Mouse (Mus musculus) myocyte (in vitro differentiated cells): ENCODE measurements around the gene Tcta. TPM values are rescaled to one million over a fixed set of nuclear protein-coding genes. Genes with fewer than 3 reads are reported as not detected.
"Not testable (repeated sequence)": the region's sequence is repeated elsewhere in the genome, so short reads cannot be mapped to it uniquely, and the experiment has no call there.

ENCODE experiments used
- H3K27me3 ChIP-seq: one replicate; pipeline ENCODE4 v1.6.1; 2011; ENCODE audit not compliant: control insufficient read depth, insufficient read depth, insufficient read length
- H3K36me3 ChIP-seq: one replicate; pipeline ENCODE4 v1.6.1; 2011; ENCODE audit not compliant: control insufficient read depth, insufficient read depth
- H3K4me2 ChIP-seq: one replicate; pipeline ENCODE4 v1.6.1; 2011; ENCODE audit warnings: low read depth, control low read depth
- H3K4me3 ChIP-seq: one replicate; pipeline ENCODE4 v1.5.1; 2011; ENCODE audit warnings: mild to moderate bottlenecking, control low read depth, moderate library complexity
- H3K79me2 ChIP-seq: one replicate; pipeline ENCODE4 v1.6.1; 2011; ENCODE audit not compliant: control insufficient read depth, insufficient read depth
- H3ac ChIP-seq: one replicate; pipeline ENCODE4 v1.6.1; 2011; ENCODE audit not compliant: control insufficient read depth, insufficient read length
- CEBPB ChIP-seq: IDR thresholded peaks from 2 replicates; pipeline ENCODE4 v1.6.1; 2011; ENCODE audit warnings: mild to moderate bottlenecking, moderate library complexity; ENCODE audit not compliant: poor library complexity, insufficient read depth, severe bottlenecking
- E2F4 ChIP-seq: IDR thresholded peaks from one replicate; pipeline ENCODE4 v1.6.1; 2011; ENCODE audit warnings: mild to moderate bottlenecking, control low read depth, moderate library complexity; ENCODE audit not compliant: insufficient read depth
- MAX ChIP-seq: IDR thresholded peaks from one replicate; pipeline ENCODE4 v1.6.1; 2011; ENCODE audit warnings: low read depth, mild to moderate bottlenecking, control low read depth
- MYOD1 ChIP-seq, 3 experiments: IDR thresholded peaks; one replicate each; pipeline ENCODE4 v1.6.1; 2011; ENCODE audit warnings: control low read depth in 2 of 3, low read depth in 2 of 3, mild to moderate bottlenecking in 2 of 3, moderate library complexity in 1 of 3; ENCODE audit not compliant: insufficient read length in 2 of 3, control insufficient read depth in 1 of 3
- MYOG ChIP-seq, 3 experiments: IDR thresholded peaks; one replicate each; pipeline ENCODE4 v1.6.1; 2011; ENCODE audit warnings: control low read depth in 2 of 3, low read depth in 2 of 3, mild to moderate bottlenecking in 2 of 3; ENCODE audit not compliant: insufficient read length in 2 of 3, control insufficient read depth in 1 of 3, insufficient read depth in 1 of 3
- POLR2A ChIP-seq: IDR thresholded peaks from one replicate; pipeline ENCODE4 v1.6.1; 2011; ENCODE audit warnings: low read depth, mild to moderate bottlenecking, control low read depth, moderate library complexity; ENCODE audit not compliant: insufficient read length
- POLR2AphosphoS2 ChIP-seq: IDR thresholded peaks from one replicate; pipeline ENCODE4 v1.6.1; 2011; ENCODE audit warnings: low read depth, control low read depth; ENCODE audit not compliant: insufficient read length
- REST ChIP-seq: IDR thresholded peaks from one replicate; pipeline ENCODE4 v1.6.1; 2011; ENCODE audit warnings: mild to moderate bottlenecking, control low read depth, moderate library complexity; ENCODE audit not compliant: insufficient read depth, insufficient read length
- SRF ChIP-seq: IDR thresholded peaks from one replicate; pipeline ENCODE4 v1.6.1; 2011; ENCODE audit warnings: low read depth; ENCODE audit not compliant: control insufficient read depth, insufficient read length
- TCF12 ChIP-seq: IDR thresholded peaks from one replicate; pipeline ENCODE4 v1.6.1; 2011; ENCODE audit warnings: mild to moderate bottlenecking, control low read depth; ENCODE audit not compliant: poor library complexity, insufficient read depth, severe bottlenecking
- TCF3 ChIP-seq: IDR thresholded peaks from one replicate; pipeline ENCODE4 v1.6.1; 2011; ENCODE audit warnings: low read depth, control low read depth; ENCODE audit not compliant: insufficient read length
- USF1 ChIP-seq: IDR thresholded peaks from one replicate; pipeline ENCODE4 v1.6.1; 2011; ENCODE audit warnings: low read depth, mild to moderate bottlenecking, control low read depth, moderate library complexity
- polyA plus RNA-seq: library from polyadenylated mRNA; unstranded; fragments of >200 nt; fragmentation: generic; extraction: Trizol; gene quantifications from one replicate; pipeline ENCODE4 v1.2.1, GENCODE M21; 2012; ENCODE audit warnings: missing spikeins

Gene Tcta
- polyA plus RNA-seq, 1 experiment = 29.8 TPM

- Histone ChIP-seq H3K79me2 (peaks cover 12% of the 10 kb centered on the region), H3K4me2 (peak overlapping the region; percentile 94), H3ac (peak overlapping the region; percentile 84), H3K36me3 (peaks cover 16% of the 10 kb centered on the region), H3K27me3 (no peaks in the 10 kb centered on the region), H3K4me3 (peak overlapping the region; percentile 56)
- TF ChIP-seq POLR2AphosphoS2 (no peak), MAX (no peak), POLR2A (no peak)
Observed at GRCm38 (mm10) chr9:108338551-108338885, 32.6 kb upstream of the Tcta start.

DNA sequence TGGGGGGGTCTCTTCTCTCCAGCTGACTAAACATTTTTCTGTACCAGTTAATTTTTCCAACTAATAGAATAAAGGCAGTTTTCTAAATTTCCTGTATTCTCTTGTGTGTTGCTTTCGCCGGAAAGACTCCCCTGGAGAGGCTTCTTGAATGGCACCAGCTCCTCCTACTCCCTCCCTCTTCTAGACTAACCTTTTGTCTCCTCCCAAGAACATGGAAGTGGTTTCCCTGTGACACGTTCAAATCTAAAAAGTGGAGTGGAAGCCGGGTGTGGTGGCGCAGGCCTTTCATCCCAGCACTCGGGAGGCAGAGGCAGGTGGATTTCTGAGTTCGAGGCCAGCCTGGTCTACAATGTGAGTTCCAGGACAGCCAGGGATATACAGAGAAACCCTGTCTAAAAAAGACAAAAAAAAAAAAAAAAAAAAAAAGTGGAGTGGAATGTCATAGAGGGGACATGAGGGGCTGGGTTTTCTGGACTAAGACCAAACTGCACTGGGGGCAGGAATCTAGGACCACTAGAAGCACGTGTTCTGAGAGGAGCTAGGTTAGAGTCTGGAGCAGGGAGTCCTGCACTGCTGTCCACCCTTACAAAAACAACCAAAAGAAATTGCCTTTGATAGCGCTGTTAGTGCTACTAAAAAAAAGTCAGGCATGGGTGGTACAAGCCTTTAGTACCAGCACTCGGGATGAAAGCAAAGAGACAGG lies 32.0 kb upstream of the Tcta start:
- H3K36me3 ChIP-seq = peaks cover 20% of the 10 kb centered on the region
- peaks cover 12% of the 10 kb centered on the region for H3K79me2 ChIP-seq
- H3K4me3 ChIP-seq = no peak overlapping the region
- no peak overlapping the region for H3ac ChIP-seq
- H3K27me3 ChIP-seq = no peaks in the 10 kb centered on the region
- peak overlapping the region; percentile 94 for H3K4me2 ChIP-seq
- TF ChIP-seq TCF12 (no peak), POLR2A (no peak), CEBPB (no peak), E2F4 (no peak), REST (no peak), MAX (no peak), MYOD1 (IDR thresholded peaks at IDR 0.05; ENCODE audit: control insufficient read depth in 1 of 3, insufficient read length in 2 of 3, low read depth in 2 of 3) (no peak), MYOG (IDR thresholded peaks at IDR 0.05; ENCODE audit: control insufficient read depth in 1 of 3, insufficient read depth in 1 of 3, insufficient read length in 2 of 3, low read depth in 2 of 3) (no peak), USF1 (no peak), SRF (no peak), POLR2AphosphoS2 (no peak), TCF3 (no peak)

DNA sequence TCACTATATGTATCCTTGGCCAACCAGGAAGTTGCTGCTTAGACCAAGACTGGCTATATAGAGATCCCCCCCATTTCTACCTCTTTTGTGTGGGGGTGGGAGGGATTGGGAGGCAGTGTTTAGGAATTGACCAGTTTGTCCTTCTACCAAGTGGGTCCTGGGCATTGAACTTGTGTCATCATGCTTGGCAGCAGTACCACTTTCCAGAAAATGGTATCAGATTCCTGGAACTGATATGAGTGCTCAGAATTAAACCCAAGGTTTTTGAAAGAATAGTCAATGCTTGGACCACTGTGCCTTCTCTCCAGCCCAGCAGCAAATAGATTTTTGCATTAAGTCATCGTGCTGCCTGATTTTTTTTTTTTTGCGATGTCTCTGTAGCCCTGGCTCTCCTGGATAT lies 19.9 kb upstream of the Tcta start:
- no peak for TF ChIP-seq POLR2A
- no peak for TF ChIP-seq REST
- H3K27me3 ChIP-seq = no peaks in the 10 kb centered on the region
- no peak overlapping the region for H3ac ChIP-seq
- H3K79me2 ChIP-seq = peaks cover 82% of the 10 kb centered on the region
- H3K4me3 ChIP-seq = no peak overlapping the region
- H3K4me2 ChIP-seq = no peak overlapping the region
- peaks cover 27% of the 10 kb centered on the region for H3K36me3 ChIP-seq

DNA sequence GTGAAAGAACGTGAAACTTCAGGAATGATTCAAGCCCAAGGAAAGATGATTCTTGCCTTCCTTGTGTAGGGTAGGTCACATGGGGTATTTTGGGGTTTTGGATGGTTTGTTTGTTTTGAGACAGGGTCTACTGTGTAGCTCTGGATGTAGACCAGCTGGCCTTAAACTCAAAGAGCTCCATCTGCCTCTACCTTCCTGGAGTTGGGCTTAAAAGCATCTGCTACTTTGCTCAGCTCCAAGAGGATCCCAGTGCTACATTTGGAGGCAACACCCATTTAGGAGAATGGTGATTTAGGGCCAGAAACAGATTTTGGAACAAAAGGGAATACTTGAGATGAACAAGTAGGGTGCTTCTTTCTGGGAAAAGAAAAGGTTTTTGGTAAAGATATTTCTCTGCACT lies 18.8 kb upstream of the Tcta start:
- H3K36me3 ChIP-seq = peaks cover 27% of the 10 kb centered on the region
- H3ac ChIP-seq = no peak overlapping the region
- no peak overlapping the region for H3K4me2 ChIP-seq
- peaks cover 93% of the 10 kb centered on the region for H3K79me2 ChIP-seq
- no peaks in the 10 kb centered on the region for H3K27me3 ChIP-seq
- TF ChIP-seq MYOD1 (IDR thresholded peaks at IDR 0.05; ENCODE audit: control insufficient read depth in 1 of 3, insufficient read length in 2 of 3, low read depth in 2 of 3) (no peak), REST (no peak), CEBPB (no peak), POLR2A (no peak), E2F4 (no peak), TCF12 (no peak), MYOG (IDR thresholded peaks at IDR 0.05; ENCODE audit: control insufficient read depth in 1 of 3, insufficient read depth in 1 of 3, insufficient read length in 2 of 3, low read depth in 2 of 3) (no peak), MAX (no peak), SRF (no peak), POLR2AphosphoS2 (no peak), TCF3 (no peak), USF1 (no peak)
- H3K4me3 ChIP-seq = no peak overlapping the region

DNA sequence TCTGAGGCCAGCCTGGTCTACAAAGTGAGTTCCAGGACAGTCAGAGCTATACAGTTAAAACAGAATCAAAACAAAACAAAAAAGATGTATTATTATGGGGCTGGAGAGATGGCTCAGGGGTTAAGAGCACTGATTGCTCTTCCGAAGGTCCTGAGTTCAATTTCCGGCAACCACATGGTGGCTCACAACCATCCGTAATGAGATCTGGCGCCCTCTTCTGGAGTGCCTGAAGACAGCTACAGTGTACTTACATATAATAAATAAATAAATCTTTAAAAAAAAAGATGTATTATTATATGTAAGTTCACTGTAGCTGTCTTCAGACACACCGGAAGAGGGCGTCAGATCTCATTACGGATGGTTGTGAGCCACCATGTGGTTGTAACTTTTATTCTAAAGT lies 16.1 kb upstream of the Tcta start:
- Histone ChIP-seq H3K36me3 (peaks cover 15% of the 10 kb centered on the region), H3K79me2 (peaks cover 100% of the 10 kb centered on the region)
- H3ac ChIP-seq, H3K4me2 ChIP-seq, H3K4me3 ChIP-seq, H3K27me3 ChIP-seq: not testable (repeated sequence)

- H3K79me2 ChIP-seq = peaks cover 100% of the 10 kb centered on the region
- H3K4me3 ChIP-seq = no peak overlapping the region
- TF ChIP-seq CEBPB (no peak), MYOG (IDR thresholded peaks at IDR 0.05; ENCODE audit: control insufficient read depth in 1 of 3, insufficient read depth in 1 of 3, insufficient read length in 2 of 3, low read depth in 2 of 3) (no peak), MYOD1 (IDR thresholded peaks at IDR 0.05; ENCODE audit: control insufficient read depth in 1 of 3, insufficient read length in 2 of 3, low read depth in 2 of 3) (no peak), REST (no peak), TCF12 (no peak), POLR2A (no peak), TCF3 (no peak), SRF (no peak), E2F4 (no peak), MAX (no peak), POLR2AphosphoS2 (no peak), USF1 (no peak)
- H3K27me3 ChIP-seq = no peaks in the 10 kb centered on the region
- peaks cover 23% of the 10 kb centered on the region for H3K36me3 ChIP-seq
- H3K4me2 ChIP-seq = no peak overlapping the region
- no peak overlapping the region for H3ac ChIP-seq
Observed at GRCm38 (mm10) chr9:108318462-108318861, 12.5 kb upstream of the Tcta start.
